Mouse (Mus musculus) cerebellum, adult 9-11 months (tissue): ENCODE measurements at regions not wholly inside any gene's neighbourhood (a gene's known extent, or its start where the extent isn't known, plus 50 kb on each side); places are given as distances from the start of the nearest gene placed in this dataset.

ENCODE experiments used
- DNase-seq: peaks from one replicate; pipeline ENCODE4 v3.0.0; 2022

GRCm38 (mm10) chr17:64382894-64383293, 51.2 kb upstream of the Pja2 start:
- DNase-seq, result no peak

DNA sequence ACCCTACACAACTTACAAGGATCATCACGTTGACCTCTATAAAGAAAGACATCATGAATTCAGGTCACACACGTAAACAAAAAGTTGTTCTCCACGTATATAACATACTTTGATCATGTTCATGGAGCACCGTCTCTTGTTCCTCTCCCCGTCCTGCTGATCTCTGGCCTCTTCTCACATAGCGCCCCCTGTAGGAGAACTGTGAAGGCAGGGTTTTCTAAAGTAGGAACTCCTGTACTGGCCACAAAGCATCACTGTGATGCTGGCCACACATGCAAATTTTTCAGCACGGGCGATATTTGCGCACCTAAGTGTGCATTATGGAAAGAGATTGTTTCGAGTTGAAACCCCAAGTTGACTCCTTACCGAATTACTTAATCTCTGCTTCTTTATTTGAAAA, 51.9 kb upstream of the Pja2 start:
- no peak for DNase-seq

DNA sequence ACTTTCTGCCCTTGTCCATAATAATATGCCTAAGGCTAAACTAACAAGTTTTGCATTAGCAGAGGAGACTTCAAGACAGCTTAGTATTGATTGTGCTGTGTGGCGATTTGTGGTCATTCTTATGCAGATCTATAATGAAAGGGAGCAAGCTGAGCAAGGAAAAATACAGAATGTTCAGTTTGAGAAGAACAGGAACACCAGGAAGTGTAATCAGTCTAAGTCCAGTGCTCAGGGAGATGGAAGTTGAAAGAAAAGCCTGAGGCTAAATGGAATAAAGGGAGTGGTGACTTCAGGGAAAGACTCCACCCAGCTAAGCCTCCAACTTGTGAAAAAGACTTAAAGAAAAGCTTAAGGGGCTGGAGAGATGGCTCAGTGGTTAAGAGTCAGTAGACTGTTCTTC, 58.6 kb upstream of the Pja2 start:
- no peak for DNase-seq

- DNase-seq, result no peak
Measured at GRCm38 (mm10) chr17:64397254-64397897, 65.7 kb upstream of the Pja2 start.

- no peak for DNase-seq
Measured at GRCm38 (mm10) chr17:64398114-64398692, 66.5 kb upstream of the Pja2 start.

GRCm38 (mm10) chr17:64398708-64399107, 67.0 kb upstream of the Pja2 start:
- no peak for DNase-seq

GRCm38 (mm10) chr17:64406742-64407254, 75.1 kb upstream of the Pja2 start:
- DNase-seq, result no peak

DNA sequence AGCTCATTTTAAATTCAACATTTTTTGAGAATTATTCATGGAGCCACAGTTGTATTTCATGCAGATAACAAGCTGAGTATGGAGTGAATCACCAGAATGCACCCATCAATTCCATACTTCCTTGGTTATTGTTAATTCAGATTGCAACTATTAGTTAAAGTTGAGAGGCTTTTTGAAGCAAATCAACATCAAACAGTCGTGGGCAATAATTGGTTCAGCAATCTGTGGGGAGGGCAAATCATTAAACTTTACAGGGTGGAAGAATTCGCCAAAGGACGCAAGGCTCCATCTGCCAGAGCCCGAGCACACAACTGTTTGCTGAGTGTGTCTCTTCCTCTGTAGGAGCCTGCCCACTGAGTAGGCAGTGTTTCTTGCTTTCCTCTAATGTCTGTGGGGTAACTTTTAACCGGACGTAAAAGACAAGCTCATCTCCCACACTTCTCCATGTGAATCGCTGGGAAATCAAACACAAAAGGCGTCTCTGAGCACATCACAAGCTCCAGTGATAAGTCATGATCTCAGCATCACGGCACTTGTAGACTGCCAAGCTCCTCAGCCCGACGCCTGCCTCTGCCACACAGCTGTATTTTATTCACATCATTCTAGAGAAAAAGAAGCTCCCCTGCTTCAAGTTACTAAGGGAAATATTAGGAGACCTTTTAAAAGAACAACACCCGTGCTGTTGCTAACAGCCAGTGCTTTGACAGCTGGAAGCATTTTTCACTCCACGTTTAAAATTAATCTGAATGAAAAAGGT, 75.7 kb upstream of the Pja2 start:
- no peak for DNase-seq

GRCm38 (mm10) chr17:64425811-64426210, 94.1 kb upstream of the Pja2 start:
- no peak for DNase-seq

- DNase-seq, result no peak
Measured at GRCm38 (mm10) chr17:64426536-64426935, 94.8 kb upstream of the Pja2 start.

GRCm38 (mm10) chr17:64439571-64439970, 107.9 kb upstream of the Pja2 start:
- DNase-seq, result no peak

GRCm38 (mm10) chr17:64454736-64455135, 123.0 kb upstream of the Pja2 start:
- DNase-seq, result no peak

- DNase-seq, result no peak
Measured at GRCm38 (mm10) chr17:64466273-64466672, 134.3 kb upstream of the Man2a1 start.

- DNase-seq, result no peak
Measured at GRCm38 (mm10) chr17:64466746-64467145, 133.8 kb upstream of the Man2a1 start.

DNA sequence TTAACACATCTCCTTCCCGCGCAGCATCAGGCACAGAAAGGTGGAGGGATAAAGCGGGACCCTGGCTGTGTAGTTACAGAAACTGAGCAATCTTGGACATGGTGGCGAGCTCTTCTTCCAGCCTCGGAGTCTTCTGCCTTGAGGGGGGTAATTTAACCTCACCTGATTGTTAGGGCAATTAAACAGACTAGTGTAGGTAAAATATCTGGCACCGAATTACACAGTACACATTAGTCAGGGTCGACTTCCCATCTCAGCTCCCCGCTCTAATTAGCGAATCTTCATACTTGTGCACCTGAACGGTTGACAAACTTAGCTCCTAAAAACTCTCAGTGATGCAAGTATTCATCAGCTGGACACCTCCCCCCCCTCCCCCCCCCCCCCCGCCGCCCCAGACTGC, 133.2 kb upstream of the Man2a1 start:
- no peak for DNase-seq

DNA sequence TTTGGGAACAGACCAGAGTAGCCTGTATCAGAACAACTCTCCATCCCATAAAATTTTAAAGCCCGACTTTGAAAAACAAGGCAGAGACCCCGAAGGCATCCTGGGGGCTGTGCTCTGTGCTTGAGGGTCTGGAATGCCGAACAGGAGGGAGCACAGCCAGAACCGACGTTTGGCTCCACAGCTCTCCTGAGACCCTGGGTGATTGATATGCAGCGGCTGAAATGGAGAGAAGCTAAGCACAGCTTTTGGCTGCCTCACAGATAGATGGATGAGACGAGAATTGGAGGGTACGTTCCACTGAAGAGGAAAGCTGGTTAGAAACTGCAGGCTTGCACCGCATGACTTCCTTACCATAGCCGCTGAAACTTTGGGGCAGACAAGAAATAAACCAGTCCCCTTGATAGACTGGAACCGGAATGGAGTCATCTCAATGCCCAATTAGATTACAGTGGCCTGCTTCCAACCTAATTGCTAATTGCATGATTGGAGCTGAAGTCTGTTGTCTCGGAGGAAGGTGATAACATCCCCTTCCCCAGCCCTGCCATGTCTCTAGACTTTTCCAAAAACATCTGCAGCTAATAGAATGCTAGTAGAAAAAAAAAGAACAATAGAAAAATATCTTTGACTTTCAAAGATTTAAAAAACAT, 130.7 kb upstream of the Man2a1 start:
- no peak for DNase-seq

DNA sequence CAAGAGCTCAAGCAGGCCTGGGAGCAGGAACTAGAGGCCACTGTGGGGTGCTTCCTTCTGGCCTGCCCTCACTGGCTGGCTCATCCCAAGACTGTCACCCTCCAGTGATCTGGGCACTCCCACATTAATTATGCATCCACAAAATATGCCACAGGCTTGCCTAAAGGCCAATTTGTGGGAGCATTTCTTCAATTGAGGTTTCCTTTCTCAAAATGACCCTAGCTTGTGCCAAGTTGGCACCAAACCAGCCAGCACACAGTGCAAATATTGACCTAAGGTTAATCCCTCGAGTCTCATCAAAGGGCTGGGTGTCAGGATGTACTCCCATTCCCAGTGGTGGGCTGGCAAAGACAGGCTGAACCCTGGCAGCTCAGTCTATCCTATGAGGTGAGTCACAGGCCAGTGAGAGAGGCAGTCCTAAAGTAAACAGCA, 119.9 kb upstream of the Man2a1 start:
- no peak for DNase-seq

- DNase-seq, result no peak
Measured at GRCm38 (mm10) chr17:64484835-64485234, 115.7 kb upstream of the Man2a1 start.

- no peak for DNase-seq
Measured at GRCm38 (mm10) chr17:64489769-64490335, 110.7 kb upstream of the Man2a1 start.

DNA sequence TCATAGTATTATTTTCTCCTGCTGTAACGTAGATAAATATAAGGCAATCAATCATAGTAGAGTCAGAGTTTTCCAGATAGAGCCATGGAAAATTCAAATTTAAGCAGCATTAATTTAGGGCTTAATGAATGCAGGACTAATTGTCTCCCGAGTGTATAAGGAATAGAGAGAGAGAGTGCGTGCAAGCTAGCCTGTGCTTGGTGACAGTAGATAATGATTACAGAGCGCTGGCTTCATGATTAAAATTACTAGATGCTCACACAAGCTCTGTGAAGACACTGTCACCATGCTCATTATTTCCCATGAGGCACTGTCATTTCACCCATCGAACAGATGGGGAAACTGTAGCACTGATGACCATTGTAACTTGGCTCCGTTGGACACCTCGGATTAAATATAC, 109.9 kb upstream of the Man2a1 start:
- no peak for DNase-seq

DNA sequence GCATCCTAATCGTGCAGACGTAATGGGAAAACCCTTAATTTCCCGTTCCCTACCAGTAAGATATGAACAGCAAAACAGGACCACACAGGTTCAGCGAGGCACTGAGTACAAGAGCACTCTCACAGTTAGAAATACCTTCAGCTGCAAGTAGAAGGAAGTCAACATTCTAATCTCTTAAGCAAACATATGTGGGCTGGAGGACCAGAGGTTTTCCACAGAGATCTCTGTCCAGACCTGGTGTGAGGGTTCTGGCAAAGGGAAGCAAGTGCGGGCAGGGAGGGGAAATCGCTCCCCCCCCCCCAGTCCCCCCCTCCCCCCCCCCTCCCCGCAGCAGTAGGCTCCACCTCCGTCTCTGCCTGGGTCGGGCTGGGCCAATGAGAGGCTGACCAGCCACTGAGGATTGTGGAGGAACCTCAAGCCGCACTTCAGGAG, 108.6 kb upstream of the Man2a1 start:
- no peak for DNase-seq

- no peak for DNase-seq
Measured at GRCm38 (mm10) chr17:64492614-64493269, 107.8 kb upstream of the Man2a1 start.
